Mouse (Mus musculus) hindbrain, embryonic 16.5 days (tissue): Measurements from ENCODE around the gene Etl4. TPM values are rescaled to one million over a fixed set of nuclear protein-coding genes. Genes with fewer than 3 reads are reported as not detected.
A peak's percentile ranks its signal among the peaks of the same experiment; 100 is the strongest.

Experiments used
- ATAC-seq: fragments of 200-750 bp; cut with Nextera tagmentation; 2 replicates; pipeline ENCODE4 v1.8.0; 2017; ENCODE audit warnings: moderate TSS enrichment, moderate library complexity
- H3K27ac ChIP-seq: fragments of 300-500 bp; sonication (generic); 2 replicates; pipeline ENCODE4 v1.5.1; 2014; ENCODE audit warnings: low read depth, mild to moderate bottlenecking, control low read depth, low read length, moderate library complexity
- H3K27me3 ChIP-seq: fragments of 300-500 bp; sonication (generic); replicated peaks from 2 replicates; pipeline ENCODE4 v1.6.1; 2014; ENCODE audit warnings: low read length; ENCODE audit not compliant: control insufficient read depth, insufficient read depth
- H3K36me3 ChIP-seq: fragments of 300-500 bp; sonication (generic); 2 replicates; pipeline ENCODE4 v1.6.1; 2014; ENCODE audit warnings: mild to moderate bottlenecking, low read length, moderate library complexity, mixed read lengths; ENCODE audit not compliant: control insufficient read depth, insufficient read depth
- H3K4me1 ChIP-seq: fragments of 300-500 bp; sonication (generic); 2 replicates; pipeline ENCODE4 v1.6.1; 2014; ENCODE audit warnings: low read depth, low read length; ENCODE audit not compliant: control insufficient read depth, insufficient read depth
- H3K4me2 ChIP-seq: fragments of 300-500 bp; sonication (generic); 2 replicates; pipeline ENCODE4 v1.6.1; 2014; ENCODE audit warnings: mild to moderate bottlenecking, low read length, control low read depth, moderate library complexity
- H3K4me3 ChIP-seq: fragments of 300-500 bp; sonication (generic); 2 replicates; pipeline ENCODE4 v1.5.1; 2014; ENCODE audit warnings: mild to moderate bottlenecking, low read length, control low read depth, moderate library complexity
- H3K9ac ChIP-seq: fragments of 300-500 bp; sonication (generic); 2 replicates; pipeline ENCODE4 v1.6.1; 2014; ENCODE audit warnings: low read depth, mild to moderate bottlenecking, control low read depth, low read length, moderate library complexity
- H3K9me3 ChIP-seq: fragments of 300-500 bp; sonication (generic); 2 replicates; pipeline ENCODE4 v1.6.1; 2014; ENCODE audit warnings: mild to moderate bottlenecking, low read length, moderate library complexity; ENCODE audit not compliant: control insufficient read depth
- WGBS: fragments of 180-500 bp; shearing (Covaris S2); extraction: QIAGEN DNeasy Blood & Tissue Kit; methylation state at CpG from one replicate; pipeline ENCODE4 v1.1.7; 2014; 5-methylcytosine and 5-hydroxymethylcytosine counted together
- polyA plus RNA-seq: library from polyadenylated mRNA; unstranded; fragments of >200 nt; fragmentation: Nextera tagmentation; extraction: Ambion mirVana; gene quantifications from 2 replicates; pipeline ENCODE4 v1.2.1, GENCODE M21; 2015

Etl4 gene
- polyA plus RNA-seq, 1 experiment from 2014 or later: 5.0 TPM

GRCm38 (mm10) chr2:20763511-20764212, 854.1 kb downstream of the Etl4 start:
- Histone ChIP-seq H3K4me2 (no peak overlapping the region), H3K27ac (no peak overlapping the region), H3K9ac (no peak overlapping the region), H3K4me3 (no peak overlapping the region), H3K4me1 (no peaks in the 10 kb centered on the region), H3K36me3 (no peaks in the 10 kb centered on the region), H3K27me3 (no peaks in the 10 kb centered on the region), H3K9me3 (no peaks in the 10 kb centered on the region)
- WGBS: 68% methylated on average over 4 of the region's 4 CpGs
- ATAC-seq: no peak

- Histone ChIP-seq H3K36me3 (no peaks in the 10 kb centered on the region), H3K27ac (no peak overlapping the region), H3K4me3 (no peak overlapping the region), H3K9ac (no peak overlapping the region), H3K27me3 (no peaks in the 10 kb centered on the region), H3K9me3 (no peaks in the 10 kb centered on the region), H3K4me1 (no peaks in the 10 kb centered on the region), H3K4me2 (no peak overlapping the region)
- ATAC-seq: no peak
These were observed 855.0 kb downstream of the Etl4 start for GRCm38 (mm10) chr2:20764566-20765090.

GRCm38 (mm10) chr2:20768681-20769080, 859.1 kb downstream of the Etl4 start:
- H3K27ac ChIP-seq: no peak overlapping the region
- ATAC-seq: no peak
- no peak overlapping the region for H3K9ac ChIP-seq
- H3K9me3 ChIP-seq: no peaks in the 10 kb centered on the region
- no peak overlapping the region for H3K4me3 ChIP-seq
- no peaks in the 10 kb centered on the region for H3K4me1 ChIP-seq
- H3K36me3 ChIP-seq: no peaks in the 10 kb centered on the region
- WGBS: 71% methylated on average over 5 of the region's 5 CpGs
- no peaks in the 10 kb centered on the region for H3K27me3 ChIP-seq
- no peak overlapping the region for H3K4me2 ChIP-seq

- H3K4me1 ChIP-seq: no peaks in the 10 kb centered on the region
- H3K27ac ChIP-seq: no peak overlapping the region
- H3K27me3 ChIP-seq: no peaks in the 10 kb centered on the region
- H3K4me3 ChIP-seq: no peak overlapping the region
- no peak overlapping the region for H3K9ac ChIP-seq
- ATAC-seq: no peak
- no peaks in the 10 kb centered on the region for H3K36me3 ChIP-seq
- no peaks in the 10 kb centered on the region for H3K9me3 ChIP-seq
- no peak overlapping the region for H3K4me2 ChIP-seq
These were observed 860.6 kb downstream of the Etl4 start for GRCm38 (mm10) chr2:20770171-20770570.

GRCm38 (mm10) chr2:20774462-20774861, 864.9 kb downstream of the Etl4 start:
- no peak overlapping the region for H3K27ac ChIP-seq
- no peaks in the 10 kb centered on the region for H3K36me3 ChIP-seq
- no peak overlapping the region for H3K9ac ChIP-seq
- no peaks in the 10 kb centered on the region for H3K4me1 ChIP-seq
- 69% methylated on average over 2 of the region's 2 CpGs for WGBS
- H3K4me2 ChIP-seq: no peak overlapping the region
- no peak overlapping the region for H3K4me3 ChIP-seq
- no peak for ATAC-seq
- no peaks in the 10 kb centered on the region for H3K9me3 ChIP-seq
- no peaks in the 10 kb centered on the region for H3K27me3 ChIP-seq

- 93% methylated on average over 6 of the region's 6 CpGs for WGBS
- Histone ChIP-seq H3K4me3 (no peak overlapping the region), H3K4me2 (no peak overlapping the region), H3K27me3 (no peaks in the 10 kb centered on the region), H3K4me1 (no peaks in the 10 kb centered on the region), H3K9me3 (no peaks in the 10 kb centered on the region), H3K27ac (no peak overlapping the region), H3K9ac (no peak overlapping the region), H3K36me3 (no peaks in the 10 kb centered on the region)
- no peak for ATAC-seq
These were observed 866.7 kb downstream of the Etl4 start for GRCm38 (mm10) chr2:20776171-20776704.

GRCm38 (mm10) chr2:20777931-20778330, 868.4 kb downstream of the Etl4 start:
- H3K4me1 ChIP-seq: no peaks in the 10 kb centered on the region
- peak; percentile 56; the same call in 1 of the 2 replicates for ATAC-seq
- WGBS: 71% methylated on average over 6 of the region's 6 CpGs
- no peak overlapping the region for H3K27ac ChIP-seq
- no peak overlapping the region for H3K9ac ChIP-seq
- H3K27me3 ChIP-seq: no peaks in the 10 kb centered on the region
- no peak overlapping the region for H3K4me2 ChIP-seq
- no peaks in the 10 kb centered on the region for H3K9me3 ChIP-seq
- H3K4me3 ChIP-seq: no peak overlapping the region
- H3K36me3 ChIP-seq: no peaks in the 10 kb centered on the region

GRCm38 (mm10) chr2:20779484-20780381, 870.2 kb downstream of the Etl4 start:
- Histone ChIP-seq H3K9me3 (no peaks in the 10 kb centered on the region), H3K4me1 (no peaks in the 10 kb centered on the region), H3K27ac (no peak overlapping the region), H3K4me2 (no peak overlapping the region), H3K27me3 (no peaks in the 10 kb centered on the region), H3K9ac (no peak overlapping the region), H3K36me3 (no peaks in the 10 kb centered on the region), H3K4me3 (no peak overlapping the region)
- WGBS: 30% methylated on average over 6 of the region's 6 CpGs
- peak; percentile 69 for ATAC-seq

- Histone ChIP-seq H3K9ac (no peak overlapping the region), H3K4me3 (no peak overlapping the region), H3K27me3 (no peaks in the 10 kb centered on the region), H3K9me3 (no peaks in the 10 kb centered on the region), H3K27ac (no peak overlapping the region), H3K4me1 (no peaks in the 10 kb centered on the region), H3K4me2 (no peak overlapping the region), H3K36me3 (no peaks in the 10 kb centered on the region)
- ATAC-seq: no peak
- 87% methylated on average over 8 of the region's 8 CpGs for WGBS
These were observed 891.8 kb downstream of the Etl4 start for GRCm38 (mm10) chr2:20801236-20801890.
